Mouse (Mus musculus): Measurements from ENCODE around the gene Mysm1.

Gene Mysm1

GRCm38 (mm10) chr4:94952773-94953172 is 26.1 kb downstream of the Mysm1 start:
- in situ Hi-C loops (cut with MboI, MseI), result no loop called here

- in situ Hi-C loops (cut with MboI, MseI), result loop anchor here (25.0 kb wide), 1 partner anchor 354 kb away; no protein-coding TSS in a partner anchor
Measured at GRCm38 (mm10) chr4:94941221-94941855, 37.6 kb downstream of the Mysm1 start.

- in situ Hi-C loops (cut with MboI, MseI), result loop anchor here (25.0 kb wide), 1 partner anchor 341 kb away; no protein-coding TSS in a partner anchor
Measured at GRCm38 (mm10) chr4:94928743-94929142, 50.2 kb downstream of the Mysm1 start, which contains the start of gene Eqtn. Gene Eqtn (minus strand): TSS chr4:94928843.

- in situ Hi-C loops (cut with MboI, MseI), result no loop called here
Measured at GRCm38 (mm10) chr4:94901780-94902179, 77.1 kb downstream of the Mysm1 start.

GRCm38 (mm10) chr4:94900744-94901143 is 78.2 kb downstream of the Mysm1 start:
- in situ Hi-C loops (cut with MboI, MseI), result no loop called here

All from regulatory T cell (primary cell).